Mouse (Mus musculus) embryonic fibroblast, embryonic 13.5 days (primary cell): ENCODE measurements around the gene March2. TPM values are rescaled to one million over a fixed set of nuclear protein-coding genes. Genes with fewer than 3 reads are reported as not detected.
"Not testable (repeated sequence)": the region's sequence is repeated elsewhere in the genome, so short reads cannot be mapped to it uniquely, and the experiment has no call there.

Experiments used
- H3K27ac ChIP-seq: 2 replicates; pipeline ENCODE4 v1.5.1; 2012; ENCODE audit warnings: low read length, control low read depth, inconsistent platforms; ENCODE audit not compliant: insufficient read depth
- H3K4me1 ChIP-seq: 2 replicates; pipeline ENCODE4 v1.6.1; 2011; ENCODE audit warnings: low read length; ENCODE audit not compliant: control insufficient read depth, insufficient read depth
- H3K4me3 ChIP-seq: 2 replicates; pipeline ENCODE4 v1.5.1; 2011; ENCODE audit warnings: mild to moderate bottlenecking, control low read depth, low read length; ENCODE audit not compliant: insufficient read depth
- CTCF ChIP-seq: IDR thresholded peaks from 2 replicates; pipeline ENCODE4 v1.5.1; 2011; ENCODE audit warnings: mild to moderate bottlenecking, control low read depth, low read length, moderate library complexity, borderline replicate concordance; ENCODE audit not compliant: insufficient read depth
- POLR2A ChIP-seq: IDR thresholded peaks from 2 replicates; pipeline ENCODE4 v1.6.1; 2011; ENCODE audit warnings: low read depth, mild to moderate bottlenecking, control low read depth, low read length, moderate library complexity
- polyA plus RNA-seq: library from polyadenylated mRNA; stranded (reverse); fragments of >200 nt; gene quantifications from 2 replicates; pipeline ENCODE4 v1.2.4, GENCODE M21; 2011; ENCODE audit warnings: low read depth; ENCODE audit not compliant: missing spikeins, insufficient read length

March2 gene
- polyA plus RNA-seq, 1 experiment, result 28.8 TPM

GRCm38 (mm10) chr17:33751181-33751580 is 32.7 kb upstream of the March2 start:
- Histone ChIP-seq H3K4me1 (peaks cover 5% of the 10 kb centered on the region; the same call in 1 of the 2 replicates), H3K27ac (no peak overlapping the region), H3K4me3 (no peak overlapping the region)
- TF ChIP-seq CTCF (no peak), POLR2A (no peak)

GRCm38 (mm10) chr17:33749451-33749850 is 31.0 kb upstream of the March2 start:
- no peak for TF ChIP-seq POLR2A
- no peak for TF ChIP-seq CTCF
- Histone ChIP-seq H3K4me3 (no peak overlapping the region), H3K27ac (no peak overlapping the region), H3K4me1 (peaks cover 2% of the 10 kb centered on the region; the same call in 1 of the 2 replicates)

GRCm38 (mm10) chr17:33746011-33746410 is 27.5 kb upstream of the March2 start:
- TF ChIP-seq CTCF, result peak; percentile 44; the same call in 1 of the 2 replicates
- TF ChIP-seq POLR2A, result no peak
- Histone ChIP-seq H3K27ac (no peak overlapping the region), H3K4me3 (no peak overlapping the region), H3K4me1 (no peaks in the 10 kb centered on the region)

GRCm38 (mm10) chr17:33744686-33745384 is 26.4 kb upstream of the March2 start:
- H3K4me3 ChIP-seq, result no peak overlapping the region
- no peaks in the 10 kb centered on the region for H3K4me1 ChIP-seq
- TF ChIP-seq POLR2A, result no peak
- TF ChIP-seq CTCF, result no peak
- H3K27ac ChIP-seq, result no peak overlapping the region

- TF ChIP-seq CTCF (no peak), POLR2A (no peak)
- no peak overlapping the region for H3K4me3 ChIP-seq
- no peak overlapping the region for H3K27ac ChIP-seq
- H3K4me1 ChIP-seq, result no peaks in the 10 kb centered on the region
Measured at GRCm38 (mm10) chr17:33742420-33742819, 23.9 kb upstream of the March2 start.

- H3K4me1 ChIP-seq, H3K27ac ChIP-seq, H3K4me3 ChIP-seq: not testable (repeated sequence)
Measured at GRCm38 (mm10) chr17:33733526-33733925, 15.1 kb upstream of the March2 start.

GRCm38 (mm10) chr17:33732556-33733083 is 14.2 kb upstream of the March2 start:
- H3K4me1 ChIP-seq, H3K27ac ChIP-seq, H3K4me3 ChIP-seq: not testable (repeated sequence)

- TF ChIP-seq CTCF, result no peak
- TF ChIP-seq POLR2A, result no peak
- Histone ChIP-seq H3K4me3 (no peak overlapping the region), H3K27ac (no peak overlapping the region), H3K4me1 (no peaks in the 10 kb centered on the region)
Measured at GRCm38 (mm10) chr17:33729215-33729614, 10.7 kb upstream of the March2 start.

- no peak for TF ChIP-seq POLR2A
- no peak for TF ChIP-seq CTCF
- no peak overlapping the region for H3K27ac ChIP-seq
- H3K4me3 ChIP-seq, result no peak overlapping the region
- H3K4me1 ChIP-seq, result no peaks in the 10 kb centered on the region
Measured at GRCm38 (mm10) chr17:33728396-33728795, 9.9 kb upstream of the March2 start.

GRCm38 (mm10) chr17:33719736-33720378 is 1.4 kb upstream of the March2 start:
- TF ChIP-seq CTCF (no peak), POLR2A (no peak)

More at GRCm38 (mm10) chr17:33719736-33720378, 1.4 kb upstream of the March2 start:
- H3K4me3 ChIP-seq, result no peak overlapping the region
- no peaks in the 10 kb centered on the region for H3K4me1 ChIP-seq
- H3K27ac ChIP-seq, result no peak overlapping the region
